Mouse (Mus musculus) neural tube, embryonic 15.5 days (tissue): ENCODE measurements at regions not wholly inside any gene's neighbourhood (a gene's known extent, or its start where the extent isn't known, plus 50 kb on each side); places are given as distances from the start of the nearest gene placed in this dataset.
"Not testable (repeated sequence)": the region's sequence is repeated elsewhere in the genome, so short reads cannot be mapped to it uniquely, and the experiment has no call there.

ENCODE experiments used
- ATAC-seq: fragments of 200-750 bp; cut with Nextera tagmentation; 2 replicates; pipeline ENCODE4 v1.8.0; 2017; ENCODE audit warnings: mild to moderate bottlenecking, moderate TSS enrichment, moderate library complexity; ENCODE audit not compliant: low FRiP score
- H3K27ac ChIP-seq: fragments of 300-500 bp; sonication (generic); replicated peaks from 2 replicates; pipeline ENCODE4 v1.5.1; 2015; ENCODE audit warnings: mild to moderate bottlenecking, inconsistent platforms
- H3K27me3 ChIP-seq: fragments of 300-500 bp; sonication (generic); replicated peaks from 2 replicates; pipeline ENCODE4 v1.6.1; 2015; ENCODE audit warnings: inconsistent platforms
- H3K36me3 ChIP-seq: fragments of 300-500 bp; sonication (generic); 2 replicates; pipeline ENCODE4 v1.6.1; 2015; ENCODE audit warnings: inconsistent platforms
- H3K4me1 ChIP-seq: fragments of 300-500 bp; sonication (generic); 2 replicates; pipeline ENCODE4 v1.6.1; 2015; ENCODE audit warnings: inconsistent platforms
- H3K4me2 ChIP-seq: fragments of 300-500 bp; sonication (generic); 2 replicates; pipeline ENCODE4 v1.6.1; 2015; ENCODE audit warnings: inconsistent platforms, mild to moderate bottlenecking, moderate library complexity
- H3K4me3 ChIP-seq: fragments of 300-500 bp; sonication (generic); replicated peaks from 2 replicates; pipeline ENCODE4 v1.5.1; 2015; ENCODE audit warnings: mild to moderate bottlenecking, inconsistent platforms
- H3K9ac ChIP-seq: fragments of 300-500 bp; sonication (generic); replicated peaks from 2 replicates; pipeline ENCODE4 v1.6.1; 2015; ENCODE audit warnings: mild to moderate bottlenecking, inconsistent platforms
- H3K9me3 ChIP-seq: fragments of 300-500 bp; sonication (generic); replicated peaks from 2 replicates; pipeline ENCODE4 v1.6.1; 2016; ENCODE audit warnings: inconsistent platforms
- WGBS: fragments of 180-500 bp; shearing (Covaris S2); methylation state at CpG from one replicate; pipeline ENCODE4 v1.1.7; 2015; ENCODE audit warnings: mixed read lengths; 5-methylcytosine and 5-hydroxymethylcytosine counted together

- 71% methylated on average over 5 of the region's 5 CpGs for WGBS
- H3K9ac ChIP-seq: no peak overlapping the region
- H3K9me3 ChIP-seq: no peaks in the 10 kb centered on the region
- H3K4me2 ChIP-seq: no peak overlapping the region
- H3K27me3 ChIP-seq: no peaks in the 10 kb centered on the region
- no peak overlapping the region for H3K4me3 ChIP-seq
- H3K4me1 ChIP-seq: no peaks in the 10 kb centered on the region
- no peak overlapping the region for H3K27ac ChIP-seq
- no peaks in the 10 kb centered on the region for H3K36me3 ChIP-seq
- ATAC-seq: no peak
Observed at GRCm38 (mm10) chr3:57935042-57935610, 87.2 kb upstream of the Pfn2 start.

- Histone ChIP-seq H3K36me3 (no peaks in the 10 kb centered on the region), H3K4me2 (no peak overlapping the region), H3K9me3 (no peaks in the 10 kb centered on the region), H3K4me3 (no peak overlapping the region), H3K27ac (no peak overlapping the region), H3K27me3 (no peaks in the 10 kb centered on the region), H3K9ac (no peak overlapping the region), H3K4me1 (no peaks in the 10 kb centered on the region)
- WGBS: 88% methylated on average over 4 of the region's 4 CpGs
- no peak for ATAC-seq
Observed at GRCm38 (mm10) chr3:57940504-57941381, 92.9 kb upstream of the Pfn2 start.

DNA sequence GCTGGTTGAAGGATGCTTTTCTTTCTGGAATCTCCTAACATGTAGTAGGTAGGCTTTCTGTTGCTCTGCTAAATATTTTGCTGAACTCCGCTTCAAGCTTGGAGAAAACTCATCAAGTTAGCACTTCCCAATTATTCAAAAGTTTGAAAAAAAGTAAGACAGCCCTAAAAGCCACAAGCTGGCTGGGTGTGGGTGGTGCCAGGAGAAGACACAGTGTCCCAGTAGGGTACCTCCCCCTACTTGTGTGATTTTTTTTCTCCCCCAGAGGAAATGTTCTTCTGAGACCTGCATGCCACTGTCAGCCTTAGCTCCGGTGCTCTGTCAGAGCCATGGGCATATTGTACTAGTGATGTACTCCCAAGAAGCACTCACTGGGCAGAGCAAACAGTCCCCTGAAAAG is 96.8 kb upstream of the Pfn2 start:
- Histone ChIP-seq H3K27me3 (no peaks in the 10 kb centered on the region), H3K27ac (no peak overlapping the region), H3K9me3 (no peaks in the 10 kb centered on the region), H3K4me2 (no peak overlapping the region), H3K36me3 (no peaks in the 10 kb centered on the region), H3K9ac (no peak overlapping the region), H3K4me3 (no peak overlapping the region), H3K4me1 (no peaks in the 10 kb centered on the region)
- ATAC-seq: no peak
- WGBS: 83% methylated on average over 2 of the region's 2 CpGs

- Histone ChIP-seq H3K4me3 (no peak overlapping the region), H3K4me2 (no peak overlapping the region), H3K27ac (no peak overlapping the region), H3K9ac (no peak overlapping the region), H3K27me3 (no peaks in the 10 kb centered on the region), H3K36me3 (no peaks in the 10 kb centered on the region), H3K9me3 (no peaks in the 10 kb centered on the region), H3K4me1 (0 out of 2 replicates have a peak, but pooled peaks cover 4% of the 10 kb centered on the region)
- no peak for ATAC-seq
- WGBS: 82% methylated on average over 5 of the region's 5 CpGs
Observed at GRCm38 (mm10) chr3:57945765-57946164, 97.9 kb upstream of the Pfn2 start.

DNA sequence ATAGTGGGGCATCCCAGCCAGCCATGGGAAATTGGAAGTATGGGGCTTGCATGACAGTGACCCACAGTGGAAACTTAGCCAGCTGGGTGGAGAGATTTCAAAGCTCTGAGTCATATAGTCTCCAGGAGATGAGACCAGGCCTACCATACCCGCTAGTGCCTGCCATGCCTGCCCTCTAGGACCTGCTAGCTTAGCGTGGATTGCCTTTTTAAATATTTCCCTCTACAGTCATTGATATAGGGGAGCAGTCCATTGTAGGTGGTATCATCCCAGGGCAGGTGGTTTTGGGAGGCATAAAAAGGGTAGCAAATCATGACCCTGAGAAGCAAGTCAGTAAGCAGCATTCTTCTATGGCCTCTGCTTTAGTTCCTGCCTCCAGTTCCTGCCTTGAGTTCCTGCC is 99.5 kb upstream of the Pfn2 start:
- Histone ChIP-seq H3K27me3 (no peaks in the 10 kb centered on the region), H3K9ac (no peak overlapping the region), H3K9me3 (no peaks in the 10 kb centered on the region), H3K4me1 (0 out of 2 replicates have a peak, but pooled peaks cover 4% of the 10 kb centered on the region), H3K4me2 (no peak overlapping the region), H3K4me3 (no peak overlapping the region), H3K27ac (no peak overlapping the region), H3K36me3 (no peaks in the 10 kb centered on the region)
- ATAC-seq: no peak
- 91% methylated on average over 2 of the region's 2 CpGs for WGBS

DNA sequence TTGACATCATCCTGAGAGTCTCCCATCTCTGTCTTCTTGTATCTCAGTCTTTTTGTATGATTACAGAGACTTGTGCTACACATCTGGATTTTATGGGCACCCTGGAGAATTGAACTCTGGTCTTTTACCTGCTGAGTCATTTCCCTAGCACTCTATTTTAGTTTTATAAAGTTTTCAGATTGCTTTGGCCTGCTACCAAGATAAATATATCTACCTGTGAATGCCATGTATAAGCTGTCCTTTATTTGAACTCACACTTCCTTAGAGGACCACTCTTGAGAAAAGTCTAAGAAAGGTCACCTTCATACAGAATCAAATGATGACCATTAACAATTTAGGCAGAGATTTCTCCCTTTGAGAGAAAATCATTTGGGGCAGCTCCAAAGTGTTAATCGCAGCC is 100.8 kb upstream of the Pfn2 start:
- H3K27me3 ChIP-seq: no peaks in the 10 kb centered on the region
- H3K27ac ChIP-seq: no peak overlapping the region
- 0 out of 2 replicates have a peak, but pooled peaks cover 4% of the 10 kb centered on the region for H3K4me1 ChIP-seq
- no peaks in the 10 kb centered on the region for H3K36me3 ChIP-seq
- WGBS: 93% methylated on average over 1 of the region's 1 CpGs
- no peak overlapping the region for H3K9ac ChIP-seq
- no peak for ATAC-seq
- no peaks in the 10 kb centered on the region for H3K9me3 ChIP-seq
- no peak overlapping the region for H3K4me3 ChIP-seq
- no peak overlapping the region for H3K4me2 ChIP-seq

DNA sequence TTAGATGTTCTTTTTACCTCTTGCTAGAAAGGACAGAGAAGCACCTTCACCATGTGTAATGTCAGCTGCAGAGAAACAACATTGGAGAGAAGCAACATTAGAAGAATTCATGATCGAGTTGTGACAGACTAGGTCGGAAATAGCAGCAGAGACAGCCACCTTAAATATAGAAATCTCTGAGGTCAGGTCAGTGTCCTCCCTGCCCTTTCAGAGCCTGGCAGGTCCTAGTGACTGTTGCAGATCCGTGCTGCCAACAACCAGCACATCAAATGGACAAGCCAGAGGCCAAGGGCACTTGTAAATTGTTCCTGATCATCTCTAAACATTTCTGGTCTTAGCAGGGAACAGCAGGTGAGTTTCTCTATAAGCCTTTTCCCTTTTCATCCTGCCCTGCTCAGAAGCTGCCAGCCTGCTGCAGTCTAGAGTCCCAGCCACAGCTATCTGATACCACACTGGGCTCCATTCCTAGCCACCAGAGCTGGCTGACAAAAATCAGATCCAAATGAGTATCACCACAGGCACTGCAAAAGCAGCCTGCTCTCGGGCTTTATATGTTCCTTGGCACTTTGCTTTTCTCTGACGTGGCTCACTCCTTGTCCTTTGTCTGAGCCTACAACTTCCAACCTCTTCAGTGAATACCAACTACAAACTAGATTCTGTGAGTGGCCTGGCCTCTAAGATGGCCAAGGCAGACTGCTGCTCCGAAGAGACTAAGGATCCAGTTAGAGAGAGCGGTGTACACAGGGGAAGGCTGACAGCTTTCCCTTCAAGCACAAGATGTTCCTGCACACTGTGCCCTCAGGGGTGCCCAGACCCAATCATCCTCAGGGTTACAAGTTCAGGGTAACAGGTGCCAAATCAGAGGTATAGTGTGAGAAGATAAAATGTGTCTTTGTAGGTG is 102.8 kb upstream of the Pfn2 start:
- Histone ChIP-seq H3K36me3 (no peaks in the 10 kb centered on the region), H3K4me1 (0 out of 2 replicates have a peak, but pooled peaks cover 4% of the 10 kb centered on the region), H3K4me3 (no peak overlapping the region), H3K9me3 (no peaks in the 10 kb centered on the region), H3K27ac (0 out of 2 replicates have a peak overlapping the region, but pooled peaks have one; percentile 1), H3K27me3 (no peaks in the 10 kb centered on the region), H3K4me2 (no peak overlapping the region), H3K9ac (no peak overlapping the region)
- ATAC-seq: no peak
- 63% methylated on average over 7 of the region's 7 CpGs for WGBS

GRCm38 (mm10) chr3:57951438-57951837 is 103.6 kb upstream of the Pfn2 start:
- ATAC-seq: no peak
- Histone ChIP-seq H3K4me2 (no peak overlapping the region), H3K4me3 (no peak overlapping the region), H3K9ac (no peak overlapping the region), H3K36me3 (no peaks in the 10 kb centered on the region), H3K27ac (no peak overlapping the region), H3K4me1 (0 out of 2 replicates have a peak, but pooled peaks cover 4% of the 10 kb centered on the region), H3K27me3 (no peaks in the 10 kb centered on the region), H3K9me3 (no peaks in the 10 kb centered on the region)
- WGBS: 23% methylated on average over 5 of the region's 5 CpGs

GRCm38 (mm10) chr3:57957352-57957751 is 109.5 kb upstream of the Pfn2 start:
- peaks cover 4% of the 10 kb centered on the region; the same call in 1 of the 2 replicates for H3K9me3 ChIP-seq
- H3K4me1 ChIP-seq: no peaks in the 10 kb centered on the region
- no peaks in the 10 kb centered on the region for H3K27me3 ChIP-seq
- H3K4me2 ChIP-seq: no peak overlapping the region
- H3K4me3 ChIP-seq: no peak overlapping the region
- H3K36me3 ChIP-seq: no peaks in the 10 kb centered on the region
- WGBS: 79% methylated on average over 4 of the region's 4 CpGs
- no peak overlapping the region for H3K9ac ChIP-seq
- no peak overlapping the region for H3K27ac ChIP-seq
- ATAC-seq: 0 out of 2 replicates have a peak, but pooled peaks have one; percentile 45

DNA sequence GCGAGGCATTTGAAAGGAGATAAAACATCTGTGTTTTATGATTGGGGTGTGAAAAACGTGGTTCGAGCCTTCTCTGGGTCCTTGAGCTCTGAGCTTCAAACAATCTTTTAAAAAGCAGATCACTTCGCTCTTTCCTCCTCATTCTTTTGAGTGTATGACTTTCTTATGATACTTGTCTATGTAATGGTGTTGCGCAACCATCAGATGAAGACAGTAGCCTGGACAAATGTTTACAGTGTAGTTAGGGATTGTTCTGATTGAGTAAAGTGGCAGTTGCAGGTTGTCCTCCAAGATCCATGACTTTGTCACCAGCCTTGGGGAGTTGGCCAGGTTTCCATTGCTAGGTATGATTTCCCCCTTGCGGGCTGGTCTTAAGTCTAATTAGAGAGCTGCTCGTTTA is 116.1 kb upstream of the Pfn2 start:
- Histone ChIP-seq H3K27me3 (no peaks in the 10 kb centered on the region), H3K4me2 (no peak overlapping the region), H3K4me1 (no peaks in the 10 kb centered on the region), H3K27ac (no peak overlapping the region), H3K9ac (no peak overlapping the region), H3K4me3 (no peak overlapping the region), H3K9me3 (peaks cover 4% of the 10 kb centered on the region; the same call in 1 of the 2 replicates), H3K36me3 (no peaks in the 10 kb centered on the region)
- no peak for ATAC-seq
- WGBS: 87% methylated on average over 7 of the region's 7 CpGs

DNA sequence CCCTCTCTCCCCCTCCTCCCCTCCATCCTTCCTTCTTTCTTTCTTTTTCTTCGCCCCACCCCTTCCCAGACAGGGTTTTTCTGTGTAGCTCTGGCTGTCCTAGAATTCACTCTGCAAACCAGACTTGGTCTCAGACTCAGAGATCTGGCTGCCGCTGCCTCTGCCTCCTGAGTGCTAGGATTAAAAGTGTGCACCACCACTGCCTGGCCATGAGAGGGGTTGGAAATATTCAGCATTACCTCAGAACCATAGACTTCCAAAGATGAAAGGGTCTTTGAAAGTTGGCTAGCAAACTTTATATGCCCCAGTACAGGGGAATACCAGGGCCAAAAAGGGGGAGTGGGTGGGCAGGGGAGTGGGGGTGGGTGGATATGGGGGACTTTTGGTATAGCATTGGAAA is 122.7 kb upstream of the Pfn2 start:
- H3K27ac ChIP-seq, H3K9me3 ChIP-seq, ATAC-seq, H3K4me2 ChIP-seq, H3K4me3 ChIP-seq, H3K27me3 ChIP-seq, H3K9ac ChIP-seq, H3K4me1 ChIP-seq, H3K36me3 ChIP-seq: not testable (repeated sequence)
- 85% methylated on average over 2 of the region's 2 CpGs for WGBS
